Mouse (Mus musculus) layer of hippocampus, adult 2 months (tissue): ENCODE measurements around the gene Olfr1309. TPM values are rescaled to one million over a fixed set of nuclear protein-coding genes. Genes with fewer than 3 reads are reported as not detected.
"Not testable (repeated sequence)": the region's sequence is repeated elsewhere in the genome, so short reads cannot be mapped to it uniquely, and the experiment has no call there.

ENCODE experiments used
- DNase-seq, 2 experiments: peaks; one replicate each; pipeline ENCODE4 v3.0.0; 2022; ENCODE audit warnings: low spot score in 2 of 2
- H3K27ac ChIP-seq: fragments of 200-600 bp; 2 replicates; pipeline ENCODE4 v1.8.1; 2022
- H3K4me3 ChIP-seq: fragments of 200-600 bp; 2 replicates; pipeline ENCODE4 v1.8.1; 2022; ENCODE audit warnings: mild to moderate bottlenecking
- CTCF ChIP-seq: fragments of 200-600 bp; conservative IDR thresholded peaks from 2 replicates; pipeline ENCODE4 v1.8.1; 2022; ENCODE audit warnings: antibody characterized with exemption, mild to moderate bottlenecking, moderate library complexity
- long read RNA-seq, 2 experiments: library from polyadenylated mRNA; stranded (forward); transcript quantifications; one replicate each; pipeline ENCODE4 v2.0.0; 2021; ENCODE audit warnings: borderline mapping rate in 2 of 2
- total RNA-seq, 2 experiments: library from RNA; stranded (reverse); gene quantifications; 2 replicates each; pipeline ENCODE4 v1.2.3; 2021

The Olfr1309 gene
- not detected for total RNA-seq
- long read RNA-seq, experiment 1 = 0 reads
- long read RNA-seq, experiment 2 = 0 reads

- DNase-seq = no peak
- Histone ChIP-seq H3K4me3 (no peak within 1 kb of the TSS), H3K27ac (no peak within 1 kb of the TSS)
- TF ChIP-seq CTCF = no peak
These were observed at the start of gene Olfr1309 for GRCm38 (mm10) chr2:111990181-111990580. Olfr1309 (minus strand) TSS chr2:111990281.

- not testable (repeated sequence) for H3K27ac ChIP-seq, H3K4me3 ChIP-seq, DNase-seq
These were observed 36.9 kb upstream of the Olfr1309 start for GRCm38 (mm10) chr2:112026971-112027370.

- Histone ChIP-seq H3K27ac (no peak within 1 kb of the TSS), H3K4me3 (no peak within 1 kb of the TSS)
- no peak for TF ChIP-seq CTCF
- no peak for DNase-seq
These were observed 34.2 kb upstream of the Olfr1309 start, which contains the start of gene Olfr1311 for GRCm38 (mm10) chr2:112024312-112024711. Olfr1311 (minus strand) TSS chr2:112024412.

GRCm38 (mm10) chr2:112014900-112015299 lies 24.8 kb upstream of the Olfr1309 start:
- no peak overlapping the region for H3K4me3 ChIP-seq
- no peak overlapping the region for H3K27ac ChIP-seq
- TF ChIP-seq CTCF = no peak
- DNase-seq = no peak

GRCm38 (mm10) chr2:112012608-112013007 lies 22.5 kb upstream of the Olfr1309 start, which contains the start of gene Olfr1310:
Olfr1310 (minus strand) TSS chr2:112012708.
- Histone ChIP-seq H3K4me3 (no peak within 1 kb of the TSS), H3K27ac (no peak within 1 kb of the TSS)
- DNase-seq = no peak
- no peak for TF ChIP-seq CTCF

GRCm38 (mm10) chr2:111964844-111965243 lies 25.2 kb downstream of the Olfr1309 start, which contains the start of gene Olfr1308:
Olfr1308 (minus strand) TSS chr2:111964944.
- TF ChIP-seq CTCF = no peak

GRCm38 (mm10) chr2:111949340-111949739 lies 40.7 kb downstream of the Olfr1309 start, which contains the start of gene Olfr1307:
Olfr1307 (minus strand) TSS chr2:111949440.
- H3K4me3 ChIP-seq = no peak within 1 kb of the TSS
- no peak for DNase-seq
- TF ChIP-seq CTCF = no peak

More at GRCm38 (mm10) chr2:111964844-111965243, 25.2 kb downstream of the Olfr1309 start, which contains the start of gene Olfr1308:
- no peak for DNase-seq
- Histone ChIP-seq H3K27ac (no peak within 1 kb of the TSS), H3K4me3 (no peak within 1 kb of the TSS)

More at GRCm38 (mm10) chr2:111949340-111949739, 40.7 kb downstream of the Olfr1309 start, which contains the start of gene Olfr1307:
- no peak within 1 kb of the TSS for H3K27ac ChIP-seq

Other genes starting within 250 kb of the Olfr1309 start
- gene Olfr1301, start 239.3 kb downstream of the Olfr1309 start, total RNA-seq = not detected
- gene Olfr1302, start 212.9 kb downstream of the Olfr1309 start, total RNA-seq = not detected
- not detected for gene Olfr1303, start 169.9 kb downstream of the Olfr1309 start, total RNA-seq
- gene Olfr1305, start 113.1 kb downstream of the Olfr1309 start, total RNA-seq = not detected
- not detected for gene Olfr1306, start 74.0 kb downstream of the Olfr1309 start, total RNA-seq
- gene Olfr1307, start 40.8 kb downstream of the Olfr1309 start, total RNA-seq = under 1 TPM; 0.02 to 0.05 TPM
- gene Olfr1308, start 25.3 kb downstream of the Olfr1309 start, total RNA-seq = not detected
- not detected for gene Olfr1310, start 22.4 kb upstream of the Olfr1309 start, total RNA-seq
- not detected for gene Olfr1311, start 34.1 kb upstream of the Olfr1309 start, total RNA-seq
- gene Olfr1312, start 60.0 kb upstream of the Olfr1309 start, total RNA-seq = not detected
- not detected for gene Olfr1313, start 87.6 kb upstream of the Olfr1309 start, total RNA-seq
- gene Olfr1314, start 106.5 kb upstream of the Olfr1309 start, total RNA-seq = not detected
- not detected for gene Olfr1315-ps1, start 125.2 kb upstream of the Olfr1309 start, total RNA-seq
- not detected for gene Olfr1316, start 144.7 kb upstream of the Olfr1309 start, total RNA-seq
- gene Olfr1317, start 150.0 kb upstream of the Olfr1309 start, total RNA-seq = not detected
- not detected for gene Olfr1318, start 163.9 kb upstream of the Olfr1309 start, total RNA-seq
- 10 to 100 TPM; 87.5 to 89.8 TPM for gene Lpcat4, start 249.2 kb upstream of the Olfr1309 start, total RNA-seq